Mouse (Mus musculus) lung, adult 2 months (tissue): ENCODE measurements around the gene Fmo4.

Experiments used
- CTCF ChIP-seq: fragments of 200-500 bp; IDR thresholded peaks from 2 replicates; pipeline ENCODE4 v1.5.1; 2011; ENCODE audit warnings: mild to moderate bottlenecking, low read length, control low read depth; ENCODE audit not compliant: insufficient read depth
- POLR2A ChIP-seq: fragments of 200-500 bp; IDR thresholded peaks from 2 replicates; pipeline ENCODE4 v1.6.1; 2011; ENCODE audit warnings: low read depth, mild to moderate bottlenecking, control low read depth, low read length, borderline replicate concordance; ENCODE audit errors: extremely low read depth

GRCm38 (mm10) chr1:162815381-162816127 lies 1.8 kb upstream of the Fmo4 start:
- TF ChIP-seq POLR2A (no peak), CTCF (no peak)
